Mouse (Mus musculus) olfactory bulb, adult 2 months (tissue): ENCODE measurements around the gene Gm9918.

ENCODE experiments used
- CTCF ChIP-seq: fragments of 200-500 bp; IDR thresholded peaks from 2 replicates; pipeline ENCODE4 v1.5.1; 2012; ENCODE audit warnings: low read depth, mild to moderate bottlenecking, low read length, moderate library complexity; ENCODE audit not compliant: insufficient read depth
- POLR2A ChIP-seq: fragments of 200-500 bp; IDR thresholded peaks from 2 replicates; pipeline ENCODE4 v1.6.1; 2012; ENCODE audit warnings: mild to moderate bottlenecking, low read depth, low read length, moderate library complexity; ENCODE audit not compliant: insufficient read depth

GRCm38 (mm10) chr15:102245461-102245881, 24.9 kb upstream of the Gm9918 start:
- no peak for TF ChIP-seq CTCF
- TF ChIP-seq POLR2A: no peak
